Mouse (Mus musculus) hindbrain, embryonic 16.5 days (tissue): ENCODE results near the gene Naxd. TPM values are rescaled to one million over a fixed set of nuclear protein-coding genes. Genes with fewer than 3 reads are reported as not detected.

ENCODE experiments used
- ATAC-seq: fragments of 200-750 bp; cut with Nextera tagmentation; 2 replicates; pipeline ENCODE4 v1.8.0; 2017; ENCODE audit warnings: moderate TSS enrichment, moderate library complexity
- H3K27ac ChIP-seq: fragments of 300-500 bp; sonication (generic); 2 replicates; pipeline ENCODE4 v1.5.1; 2014; ENCODE audit warnings: low read depth, mild to moderate bottlenecking, control low read depth, low read length, moderate library complexity
- H3K27me3 ChIP-seq: fragments of 300-500 bp; sonication (generic); replicated peaks from 2 replicates; pipeline ENCODE4 v1.6.1; 2014; ENCODE audit warnings: low read length; ENCODE audit not compliant: control insufficient read depth, insufficient read depth
- H3K36me3 ChIP-seq: fragments of 300-500 bp; sonication (generic); 2 replicates; pipeline ENCODE4 v1.6.1; 2014; ENCODE audit warnings: mild to moderate bottlenecking, low read length, moderate library complexity, mixed read lengths; ENCODE audit not compliant: control insufficient read depth, insufficient read depth
- H3K4me1 ChIP-seq: fragments of 300-500 bp; sonication (generic); 2 replicates; pipeline ENCODE4 v1.6.1; 2014; ENCODE audit warnings: low read depth, low read length; ENCODE audit not compliant: control insufficient read depth, insufficient read depth
- H3K4me2 ChIP-seq: fragments of 300-500 bp; sonication (generic); 2 replicates; pipeline ENCODE4 v1.6.1; 2014; ENCODE audit warnings: mild to moderate bottlenecking, low read length, control low read depth, moderate library complexity
- H3K4me3 ChIP-seq: fragments of 300-500 bp; sonication (generic); 2 replicates; pipeline ENCODE4 v1.5.1; 2014; ENCODE audit warnings: mild to moderate bottlenecking, low read length, control low read depth, moderate library complexity
- H3K9ac ChIP-seq: fragments of 300-500 bp; sonication (generic); 2 replicates; pipeline ENCODE4 v1.6.1; 2014; ENCODE audit warnings: low read depth, mild to moderate bottlenecking, control low read depth, low read length, moderate library complexity
- H3K9me3 ChIP-seq: fragments of 300-500 bp; sonication (generic); 2 replicates; pipeline ENCODE4 v1.6.1; 2014; ENCODE audit warnings: mild to moderate bottlenecking, low read length, moderate library complexity; ENCODE audit not compliant: control insufficient read depth
- WGBS: fragments of 180-500 bp; shearing (Covaris S2); extraction: QIAGEN DNeasy Blood & Tissue Kit; methylation state at CpG from one replicate; pipeline ENCODE4 v1.1.7; 2014; 5-methylcytosine and 5-hydroxymethylcytosine counted together
- polyA plus RNA-seq: library from polyadenylated mRNA; unstranded; fragments of >200 nt; fragmentation: Nextera tagmentation; extraction: Ambion mirVana; gene quantifications from 2 replicates; pipeline ENCODE4 v1.2.1, GENCODE M21; 2015

Gene Naxd
- polyA plus RNA-seq, 1 experiment from 2014 or later = 133 TPM

DNA sequence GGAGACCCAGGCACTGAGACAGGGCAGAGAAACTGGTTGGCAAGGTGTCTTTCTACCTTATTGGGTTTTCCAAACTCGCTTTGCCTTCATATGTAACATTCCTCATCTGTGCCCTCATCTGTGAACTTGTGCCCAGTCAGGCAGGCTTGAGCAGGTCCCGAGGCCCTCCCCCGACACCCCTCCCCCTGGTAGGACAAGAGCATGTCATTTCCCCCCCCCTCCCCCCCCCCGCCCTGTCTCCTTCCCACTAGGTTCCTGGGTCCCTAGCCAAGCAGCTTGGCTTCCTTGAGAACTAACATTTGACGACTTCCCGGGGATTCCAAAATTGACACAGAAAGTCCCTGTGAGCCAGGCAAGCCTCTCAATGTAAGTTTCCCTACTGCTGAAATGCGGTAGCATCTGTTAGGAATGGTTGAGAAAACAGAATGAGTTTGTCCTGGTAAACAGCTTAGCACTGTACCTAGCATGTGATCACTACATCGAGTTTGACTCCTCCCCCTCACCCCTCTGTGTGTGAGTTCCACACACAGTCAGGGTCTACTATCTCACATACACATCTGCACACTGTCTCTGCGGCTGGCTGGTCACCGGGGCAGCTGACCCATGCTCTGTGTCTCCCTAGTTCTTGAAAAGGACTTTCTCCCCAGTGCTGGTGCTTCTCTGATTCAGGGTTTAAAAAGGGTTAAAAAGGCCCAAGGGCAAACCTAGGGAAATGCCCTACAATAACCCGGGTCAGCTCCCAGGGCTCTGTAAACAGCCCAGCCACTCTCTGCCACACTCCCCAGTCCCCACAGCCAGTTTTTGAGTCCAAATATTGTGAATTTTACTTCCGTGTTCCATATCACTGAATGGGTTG is 39.1 kb upstream of the Naxd start:
- Histone ChIP-seq H3K27me3 (no peaks in the 10 kb centered on the region), H3K9me3 (no peaks in the 10 kb centered on the region), H3K36me3 (no peaks in the 10 kb centered on the region), H3K4me3 (no peak overlapping the region), H3K9ac (no peak overlapping the region), H3K4me2 (no peak overlapping the region), H3K4me1 (peaks cover 2% of the 10 kb centered on the region; the same call in 1 of the 2 replicates), H3K27ac (no peak overlapping the region)
- 46% methylated on average over 12 of the region's 12 CpGs for WGBS
- no peak for ATAC-seq

- Histone ChIP-seq H3K9me3 (no peaks in the 10 kb centered on the region), H3K27ac (no peak overlapping the region), H3K36me3 (no peaks in the 10 kb centered on the region), H3K4me3 (no peak overlapping the region), H3K4me1 (peaks cover 2% of the 10 kb centered on the region; the same call in 1 of the 2 replicates), H3K4me2 (no peak overlapping the region), H3K27me3 (no peaks in the 10 kb centered on the region), H3K9ac (no peak overlapping the region)
- 51% methylated on average over 5 of the region's 5 CpGs for WGBS
- no peak for ATAC-seq
Measured at GRCm38 (mm10) chr8:11459016-11459415, 38.3 kb upstream of the Naxd start.

- Histone ChIP-seq H3K27ac (no peak overlapping the region), H3K4me3 (no peak overlapping the region), H3K9ac (no peak overlapping the region), H3K9me3 (no peaks in the 10 kb centered on the region), H3K4me1 (peaks cover 2% of the 10 kb centered on the region; the same call in 1 of the 2 replicates), H3K36me3 (no peaks in the 10 kb centered on the region), H3K27me3 (no peaks in the 10 kb centered on the region), H3K4me2 (no peak overlapping the region)
- ATAC-seq = no peak
- WGBS = 52% methylated on average over 2 of the region's 2 CpGs
Measured at GRCm38 (mm10) chr8:11460934-11461333, 36.4 kb upstream of the Naxd start.

DNA sequence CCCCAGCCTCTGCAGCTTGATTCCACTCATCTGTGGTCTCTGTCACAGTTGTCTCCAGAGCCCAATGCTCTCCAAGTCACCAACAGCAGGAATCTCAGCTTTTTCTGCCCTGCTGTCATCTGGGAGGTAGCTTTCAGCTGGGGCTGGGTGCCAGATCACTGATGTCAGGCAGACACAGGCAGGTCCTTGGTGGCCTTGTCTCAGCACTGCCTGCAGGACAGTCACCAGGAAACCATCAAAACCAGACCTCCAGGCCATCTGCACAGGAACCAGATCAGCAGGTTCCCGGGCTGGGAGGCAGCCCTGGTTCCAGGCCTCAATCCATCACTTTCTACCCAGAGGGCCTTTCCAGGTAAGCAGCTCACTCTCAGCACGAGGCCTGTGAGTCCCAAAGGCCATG is 35.5 kb upstream of the Naxd start:
- Histone ChIP-seq H3K4me1 (peaks cover 2% of the 10 kb centered on the region; the same call in 1 of the 2 replicates), H3K9me3 (no peaks in the 10 kb centered on the region), H3K9ac (no peak overlapping the region), H3K4me2 (no peak overlapping the region), H3K27ac (no peak overlapping the region), H3K4me3 (no peak overlapping the region), H3K27me3 (no peaks in the 10 kb centered on the region), H3K36me3 (no peaks in the 10 kb centered on the region)
- 82% methylated on average over 2 of the region's 2 CpGs for WGBS
- ATAC-seq = no peak

DNA sequence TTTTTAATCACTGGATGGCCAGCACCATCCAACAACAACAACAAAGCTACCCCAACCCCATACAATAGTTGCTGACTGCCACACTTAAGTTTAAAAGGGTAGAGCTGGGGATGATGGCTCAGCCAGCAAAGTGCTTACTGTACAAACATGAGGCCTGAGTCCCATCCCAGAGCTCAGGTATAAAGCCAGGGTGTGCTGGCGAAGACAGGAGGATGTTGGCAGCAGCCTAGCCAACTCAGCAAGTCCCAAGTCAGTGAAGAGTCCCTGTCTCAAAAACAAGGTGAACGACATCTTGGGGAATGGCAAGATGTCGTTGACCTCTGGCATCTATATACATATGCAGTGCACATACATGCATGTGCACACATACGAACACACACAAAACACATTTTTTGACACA is 34.7 kb upstream of the Naxd start:
- no peaks in the 10 kb centered on the region for H3K9me3 ChIP-seq
- 92% methylated on average over 4 of the region's 4 CpGs for WGBS
- H3K4me2 ChIP-seq = no peak overlapping the region
- no peak for ATAC-seq
- no peaks in the 10 kb centered on the region for H3K36me3 ChIP-seq
- H3K27me3 ChIP-seq = no peaks in the 10 kb centered on the region
- H3K4me3 ChIP-seq = no peak overlapping the region
- no peak overlapping the region for H3K9ac ChIP-seq
- peaks cover 2% of the 10 kb centered on the region; the same call in 1 of the 2 replicates for H3K4me1 ChIP-seq
- no peak overlapping the region for H3K27ac ChIP-seq

- H3K27me3 ChIP-seq = no peaks in the 10 kb centered on the region
Measured at GRCm38 (mm10) chr8:11463541-11463888, 33.8 kb upstream of the Naxd start.

GRCm38 (mm10) chr8:11463889-11464706 is 33.2 kb upstream of the Naxd start:
- Histone ChIP-seq H3K9me3 (no peaks in the 10 kb centered on the region), H3K4me1 (no peaks in the 10 kb centered on the region), H3K27ac (no peak overlapping the region), H3K27me3 (no peaks in the 10 kb centered on the region), H3K4me3 (no peak overlapping the region), H3K9ac (no peak overlapping the region), H3K36me3 (no peaks in the 10 kb centered on the region), H3K4me2 (no peak overlapping the region)
- no peak for ATAC-seq
- 89% methylated on average over 12 of the region's 12 CpGs for WGBS

More at GRCm38 (mm10) chr8:11463541-11463888, 33.8 kb upstream of the Naxd start:
- H3K4me3 ChIP-seq = no peak overlapping the region
- whole genome bisulfite sequencing = 90% methylated on average over 2 of the region's 2 CpGs
- no peak overlapping the region for H3K4me2 ChIP-seq
- H3K9me3 ChIP-seq = no peaks in the 10 kb centered on the region
- H3K36me3 ChIP-seq = no peaks in the 10 kb centered on the region
- H3K27ac ChIP-seq = no peak overlapping the region
- H3K4me1 ChIP-seq = no peaks in the 10 kb centered on the region
- ATAC-seq = no peak
- no peak overlapping the region for H3K9ac ChIP-seq

GRCm38 (mm10) chr8:11464707-11464964 is 32.7 kb upstream of the Naxd start:
- H3K36me3 ChIP-seq = no peaks in the 10 kb centered on the region
- no peak overlapping the region for H3K4me2 ChIP-seq
- 87% methylated on average over 3 of the region's 3 CpGs for WGBS
- no peaks in the 10 kb centered on the region for H3K9me3 ChIP-seq
- H3K27ac ChIP-seq = no peak overlapping the region
- no peak overlapping the region for H3K4me3 ChIP-seq
- no peak for ATAC-seq
- H3K27me3 ChIP-seq = no peaks in the 10 kb centered on the region
- H3K9ac ChIP-seq = no peak overlapping the region
- H3K4me1 ChIP-seq = no peaks in the 10 kb centered on the region

GRCm38 (mm10) chr8:11465619-11466018 is 31.7 kb upstream of the Naxd start:
- H3K4me2 ChIP-seq = no peak overlapping the region
- WGBS = 87% methylated on average over 4 of the region's 4 CpGs
- ATAC-seq = no peak

More at GRCm38 (mm10) chr8:11465619-11466018, 31.7 kb upstream of the Naxd start:
- Histone ChIP-seq H3K9me3 (no peaks in the 10 kb centered on the region), H3K27me3 (no peaks in the 10 kb centered on the region), H3K4me1 (no peaks in the 10 kb centered on the region), H3K27ac (no peak overlapping the region), H3K36me3 (no peaks in the 10 kb centered on the region), H3K9ac (no peak overlapping the region), H3K4me3 (no peak overlapping the region)
